Mouse (Mus musculus) frontal cortex, adult (tissue): Measurements from ENCODE around the gene Gm21992.
A peak's percentile ranks its signal among the peaks of the same experiment; 100 is the strongest.

ENCODE experiments used
- ATAC-seq: cut with Nextera tagmentation; 2 replicates; pipeline ENCODE4 v1.9.2; 2017; ENCODE audit warnings: mild to moderate bottlenecking, moderate library complexity, mixed read lengths; ENCODE audit not compliant: low TSS enrichment

Gene Gm21992

GRCm38 (mm10) chr19:4811063-4811908, at the start of gene Gm21992, which contains the start of gene Rbm14:
Gene Gm21992 (minus strand): TSS chr19:4811612.
Gene Rbm14 (minus strand): TSS chr19:4811634.
- ATAC-seq, result peak; percentile 97

GRCm38 (mm10) chr19:4859081-4859480, 47.7 kb upstream of the Gm21992 start:
- peak; percentile 35; the same call in 1 of the 2 replicates for ATAC-seq

- ATAC-seq, result no peak
Observed at GRCm38 (mm10) chr19:4855951-4856350, 44.5 kb upstream of the Gm21992 start.

GRCm38 (mm10) chr19:4855470-4855820, 44.0 kb upstream of the Gm21992 start:
- peak; percentile 27; the same call in 1 of the 2 replicates for ATAC-seq

- peak; percentile 95 for ATAC-seq
Observed at GRCm38 (mm10) chr19:4854552-4855469, 43.4 kb upstream of the Gm21992 start, which contains the start of gene Ctsf. Gene Ctsf (plus strand): TSS chr19:4855130.

GRCm38 (mm10) chr19:4850281-4850680, 38.9 kb upstream of the Gm21992 start:
- ATAC-seq, result no peak

- no peak for ATAC-seq
Observed at GRCm38 (mm10) chr19:4849800-4850199, 38.4 kb upstream of the Gm21992 start.

GRCm38 (mm10) chr19:4847490-4847889, 36.1 kb upstream of the Gm21992 start:
- ATAC-seq, result peak; percentile 52; the same call in 1 of the 2 replicates

- no peak for ATAC-seq
Observed at GRCm38 (mm10) chr19:4845846-4846245, 34.4 kb upstream of the Gm21992 start.

- no peak for ATAC-seq
Observed at GRCm38 (mm10) chr19:4842611-4843010, 31.2 kb upstream of the Gm21992 start.

GRCm38 (mm10) chr19:4840848-4841247, 29.4 kb upstream of the Gm21992 start:
- no peak for ATAC-seq

GRCm38 (mm10) chr19:4839149-4839548, 27.7 kb upstream of the Gm21992 start, which contains the start of the genes Ccs and Ccdc87:
Gene Ccs (minus strand): TSS chr19:4839332.
Gene Ccdc87 (plus strand): TSS chr19:4839366.
- ATAC-seq, result peak; percentile 99

- ATAC-seq, result no peak
Observed at GRCm38 (mm10) chr19:4838526-4839140, 27.2 kb upstream of the Gm21992 start.

- no peak for ATAC-seq
Observed at GRCm38 (mm10) chr19:4837049-4837448, 25.6 kb upstream of the Gm21992 start.

GRCm38 (mm10) chr19:4836096-4836495, 24.7 kb upstream of the Gm21992 start:
- no peak for ATAC-seq

- ATAC-seq, result no peak
Observed at GRCm38 (mm10) chr19:4833977-4834376, 22.6 kb upstream of the Gm21992 start.

- ATAC-seq, result no peak
Observed at GRCm38 (mm10) chr19:4829156-4829555, 17.7 kb upstream of the Gm21992 start.

- ATAC-seq, result no peak
Observed at GRCm38 (mm10) chr19:4828444-4829114, 17.2 kb upstream of the Gm21992 start.

GRCm38 (mm10) chr19:4820678-4821303, 9.4 kb upstream of the Gm21992 start:
- ATAC-seq, result peak; percentile 52; the same call in 1 of the 2 replicates

GRCm38 (mm10) chr19:4817182-4817835, 5.9 kb upstream of the Gm21992 start:
- no peak for ATAC-seq
